Mouse (Mus musculus) layer of hippocampus, postnatal 14 days (tissue): ENCODE data around the gene Armc5. TPM values are rescaled to one million over a fixed set of nuclear protein-coding genes. Genes with fewer than 3 reads are reported as not detected.

Source experiments
- DNase-seq, 2 experiments: peaks; one replicate each; pipeline ENCODE4 v3.0.0; 2021 to 2022; ENCODE audit warnings: low spot score in 2 of 2, mixed read lengths in 1 of 2
- long read RNA-seq, 2 experiments: library from polyadenylated mRNA; stranded (forward); transcript quantifications; one replicate each; pipeline ENCODE4 v2.0.0; 2021
- total RNA-seq, 2 experiments: library from RNA; stranded (reverse); gene quantifications; 2 replicates each; pipeline ENCODE4 v1.2.3; 2021

The Armc5 gene
- total RNA-seq: 10 to 100 TPM; 10.5 to 13.7 TPM
- long read RNA-seq, experiment 1, transcript Armc5-201 (6 exons, 3,834 nt): major isoform, 10 of 14 reads
- long read RNA-seq, experiment 1, partial matches to known transcripts: 1 of 14 reads
- long read RNA-seq, experiment 1, other reads (novel, unspliced or antisense): 3 of 14 reads
- long read RNA-seq, experiment 2, transcript Armc5-201 (6 exons, 3,834 nt): major isoform, 7 of 15 reads
- long read RNA-seq, experiment 2, partial matches to known transcripts: 2 of 15 reads
- long read RNA-seq, experiment 2, other reads (novel, unspliced or antisense): 6 of 15 reads

DNA sequence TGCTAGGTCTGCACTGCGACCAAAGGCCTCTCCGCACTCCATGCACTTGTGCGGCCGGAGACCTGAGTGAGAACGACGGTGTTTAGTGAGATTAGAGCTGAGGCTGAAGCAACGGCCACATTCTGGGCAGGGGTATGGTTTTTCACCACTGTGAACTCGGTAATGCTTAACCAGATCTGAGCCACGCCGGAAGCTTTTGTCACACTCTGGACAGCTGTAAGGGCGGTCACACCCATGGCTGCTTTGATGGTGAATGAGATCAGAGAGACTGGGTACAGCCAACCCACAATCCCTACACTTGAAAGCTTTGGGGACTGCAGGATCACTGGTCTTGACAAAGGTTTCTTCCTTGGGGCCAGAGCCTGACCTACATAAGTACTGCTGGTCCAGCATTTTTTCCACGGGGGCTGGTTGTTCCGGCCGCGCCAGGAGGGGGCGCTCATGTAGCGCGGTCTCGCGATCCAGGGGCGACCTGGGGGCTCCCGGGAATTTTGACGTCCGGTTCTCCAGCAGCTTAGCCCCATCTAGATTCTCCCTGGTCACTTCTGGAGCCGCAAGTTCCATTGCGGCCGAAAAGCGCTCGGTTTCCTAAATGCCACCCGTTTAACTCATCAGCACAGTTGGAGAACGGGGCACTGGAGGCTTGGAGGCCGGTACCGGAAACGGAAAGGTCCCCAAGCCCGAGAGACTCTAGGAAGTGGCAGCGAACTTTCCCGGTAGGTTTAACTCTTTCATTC, at the start of gene Armc5:
Armc5 (plus strand) TSS at position 487 of the 737 bp plus-strand sequence.
- DNase-seq: peak; percentile 85 to 87

DNA sequence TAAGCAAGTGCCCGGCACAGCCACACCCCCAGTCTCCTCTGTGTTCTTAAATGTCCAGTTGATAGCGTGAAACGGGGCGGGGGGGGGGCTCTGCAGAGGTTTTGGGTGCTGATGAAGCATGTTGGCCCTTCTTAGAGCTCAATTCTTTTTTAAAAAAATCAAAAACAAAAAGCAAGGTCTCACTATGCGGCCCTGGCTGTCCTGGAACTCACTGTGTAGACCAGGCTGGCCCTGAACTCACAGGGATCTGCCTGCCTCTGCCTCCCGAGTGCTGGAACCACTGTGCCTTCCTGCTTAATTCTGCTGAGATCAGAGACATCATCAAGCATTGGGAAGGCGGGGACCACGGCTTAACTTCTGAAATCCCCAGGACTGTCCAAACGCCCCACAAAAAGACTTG, 35.5 kb upstream of the Armc5 start:
- no peak for DNase-seq

DNA sequence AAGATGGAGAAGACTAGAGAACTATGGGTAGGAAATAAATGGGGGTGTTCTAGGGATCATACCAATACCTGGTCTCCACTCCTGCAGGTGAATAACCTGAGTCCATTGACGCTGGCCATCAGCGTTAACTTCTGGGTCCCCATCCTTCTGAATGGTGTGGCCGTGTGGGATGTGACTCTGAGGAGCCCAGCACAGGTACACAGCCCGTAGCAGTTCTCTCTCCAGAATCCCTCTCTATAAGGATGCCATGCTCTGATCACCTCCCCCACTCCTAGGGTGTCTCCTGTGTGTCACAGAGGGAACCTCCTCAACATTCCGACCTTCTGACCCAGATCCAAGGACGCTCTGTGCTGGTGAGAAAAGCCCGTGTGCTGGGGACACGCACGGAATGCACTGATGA, 34.1 kb upstream of the Armc5 start:
- DNase-seq: no peak

DNA sequence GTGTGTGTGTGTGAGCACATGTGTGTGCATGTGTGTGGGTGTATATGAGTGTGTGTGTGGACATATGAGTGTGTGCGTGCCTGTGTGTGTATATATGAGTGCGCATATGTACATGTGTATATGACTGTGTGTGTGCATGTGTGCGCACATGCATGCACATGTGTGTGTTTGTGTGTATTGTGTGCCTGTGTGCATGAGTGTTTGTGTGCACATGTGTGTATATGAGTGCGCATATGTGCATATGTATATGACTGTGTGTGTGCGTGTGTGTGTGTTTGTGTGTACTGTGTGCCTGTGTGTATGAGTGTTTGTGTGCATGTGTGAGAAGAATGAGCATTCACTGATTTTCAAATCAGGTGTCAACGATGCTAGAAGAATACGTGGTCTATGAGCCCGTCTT, 33.0 kb upstream of the Armc5 start:
- no peak for DNase-seq

DNA sequence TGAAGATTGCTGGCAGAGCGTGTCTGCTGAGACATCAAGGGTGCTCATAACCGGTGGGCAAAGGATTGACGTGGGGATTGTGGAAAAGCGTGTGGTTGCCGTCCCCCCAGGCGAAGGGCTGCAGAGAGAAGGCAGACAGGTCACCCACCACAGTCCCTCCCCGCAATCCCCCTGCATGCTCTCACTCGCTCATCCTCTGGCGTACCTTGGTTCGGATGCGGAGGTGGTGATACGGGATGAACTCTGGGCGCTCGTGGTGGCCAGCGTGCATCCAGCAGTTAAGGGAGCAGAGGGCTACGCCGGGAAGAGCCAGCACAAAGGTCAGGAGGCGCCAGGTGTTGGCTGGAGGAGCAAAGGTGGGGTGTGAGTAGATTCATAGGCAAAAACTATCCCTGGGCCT, 31.4 kb upstream of the Armc5 start:
- DNase-seq: no peak

DNA sequence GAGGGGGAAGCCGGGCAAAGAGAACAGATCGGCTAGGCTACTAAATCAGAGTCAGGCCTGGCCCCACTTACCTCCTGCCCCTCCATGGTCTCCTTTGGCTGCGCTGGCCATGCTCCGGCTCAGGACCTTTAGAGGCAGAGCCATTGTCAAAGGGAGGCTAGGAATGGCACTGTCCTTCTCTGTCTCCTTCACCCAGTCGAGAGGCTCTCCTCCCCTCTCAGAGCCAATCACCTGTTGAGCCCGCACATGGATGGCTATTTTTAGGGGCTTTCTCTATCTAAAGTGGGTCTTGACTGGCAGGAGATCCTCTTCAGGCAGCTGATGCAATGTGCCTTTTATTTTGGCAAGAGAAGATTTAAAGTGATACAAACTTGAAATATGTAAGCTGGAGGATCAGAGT, 31.0 kb upstream of the Armc5 start, which contains the start of gene Cox6a2:
Cox6a2 (minus strand) TSS at position 236 of the 400 bp plus-strand sequence.
- DNase-seq: no peak

DNA sequence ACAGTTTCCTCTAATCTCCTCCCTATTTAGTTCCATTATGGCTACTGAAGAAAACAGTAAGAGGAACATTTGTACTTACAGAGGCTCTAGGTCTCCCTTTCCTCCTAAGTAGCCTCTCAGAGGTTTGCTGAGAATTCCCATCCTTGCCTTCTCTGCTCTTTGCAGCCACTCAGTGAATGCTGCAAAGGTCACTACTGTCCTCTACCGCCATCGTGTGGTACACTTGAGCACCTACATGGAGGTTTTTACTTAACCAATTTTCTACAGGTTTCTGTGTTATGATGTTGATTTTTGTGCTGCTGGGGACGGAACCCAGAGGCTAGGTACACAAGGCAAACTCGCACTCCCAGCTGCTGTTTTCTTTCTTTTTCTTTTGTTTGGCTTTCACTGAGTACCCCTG, 29.0 kb upstream of the Armc5 start:
- DNase-seq: peak; percentile 32 to 65

DNA sequence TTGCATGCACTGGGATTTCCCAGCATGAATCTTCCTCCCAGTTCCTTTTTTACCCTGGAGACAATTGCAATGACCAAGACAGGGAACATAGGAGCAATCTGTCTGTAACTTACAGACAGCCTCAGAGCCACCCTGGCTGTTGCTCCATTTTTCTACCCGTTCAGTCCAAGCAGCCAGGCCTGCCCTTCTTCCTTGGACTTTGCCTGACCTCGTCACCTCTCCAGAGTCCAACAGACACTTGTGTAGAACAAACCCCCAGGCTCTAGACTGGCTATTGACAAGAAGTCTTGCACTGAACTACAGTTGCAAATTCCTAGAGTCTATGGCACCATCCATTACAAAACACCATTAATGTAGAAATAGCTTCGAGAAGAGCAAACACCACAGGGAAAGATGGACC, 27.3 kb upstream of the Armc5 start:
- no peak for DNase-seq

DNA sequence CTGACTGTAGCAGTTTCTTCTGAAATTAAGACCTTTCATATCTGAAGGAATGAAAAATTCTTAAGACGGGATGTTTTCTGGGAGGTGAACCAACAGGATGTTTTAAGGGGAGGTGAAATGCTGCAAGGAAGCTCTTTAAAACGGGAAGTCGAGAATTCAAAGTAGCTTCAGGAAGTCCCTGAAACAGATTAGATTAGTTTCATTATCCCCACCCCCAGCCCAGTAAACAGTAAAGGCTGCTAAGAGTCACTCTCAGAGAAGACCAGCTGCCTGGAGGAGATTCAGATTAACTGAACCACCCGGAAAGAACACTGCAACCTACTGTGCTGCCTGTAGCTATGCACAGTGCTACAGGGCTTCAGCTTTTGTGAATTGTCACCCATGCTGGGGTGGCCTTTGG, 17.2 kb upstream of the Armc5 start:
- DNase-seq: no peak

DNA sequence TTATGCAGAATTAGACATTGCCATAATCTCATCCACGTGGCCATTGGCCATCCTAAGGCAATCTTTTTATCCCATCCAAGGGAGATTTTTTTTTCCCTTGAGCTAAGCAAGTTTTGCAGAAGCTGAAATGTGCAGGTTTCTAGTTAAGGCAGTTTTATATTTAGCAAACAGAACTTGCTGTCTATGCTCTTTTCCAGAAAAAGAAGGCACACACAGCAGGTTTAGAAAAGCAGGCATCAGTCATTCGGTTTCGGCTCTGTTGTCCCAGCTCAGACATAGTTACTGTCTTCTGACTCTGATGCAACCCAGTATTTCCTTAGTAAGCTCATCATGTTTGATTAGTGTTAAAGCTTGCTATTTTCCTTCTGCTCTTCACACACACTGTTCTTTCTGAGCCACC, 16.2 kb upstream of the Armc5 start:
- DNase-seq: no peak

DNA sequence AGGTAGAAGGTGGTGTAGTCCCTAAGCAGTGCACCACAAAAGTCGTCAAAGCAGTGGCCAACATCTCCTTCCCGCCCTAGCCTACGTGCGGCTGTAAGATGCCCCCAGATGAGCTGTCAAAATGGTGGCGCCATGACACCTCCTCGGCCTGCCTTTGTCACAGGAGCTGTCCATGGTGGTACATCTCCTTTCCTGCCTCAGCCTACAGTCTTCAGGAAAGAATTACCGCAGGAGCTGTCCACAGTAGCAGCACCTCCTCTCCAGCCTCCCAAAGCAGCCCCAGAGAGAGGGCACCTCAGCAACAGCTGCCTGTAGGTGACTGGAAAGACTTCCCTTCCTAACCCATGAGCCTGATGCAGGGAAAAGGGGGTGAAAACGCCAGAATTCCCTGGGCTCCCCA, 5.4 kb upstream of the Armc5 start:
- DNase-seq: no peak

DNA sequence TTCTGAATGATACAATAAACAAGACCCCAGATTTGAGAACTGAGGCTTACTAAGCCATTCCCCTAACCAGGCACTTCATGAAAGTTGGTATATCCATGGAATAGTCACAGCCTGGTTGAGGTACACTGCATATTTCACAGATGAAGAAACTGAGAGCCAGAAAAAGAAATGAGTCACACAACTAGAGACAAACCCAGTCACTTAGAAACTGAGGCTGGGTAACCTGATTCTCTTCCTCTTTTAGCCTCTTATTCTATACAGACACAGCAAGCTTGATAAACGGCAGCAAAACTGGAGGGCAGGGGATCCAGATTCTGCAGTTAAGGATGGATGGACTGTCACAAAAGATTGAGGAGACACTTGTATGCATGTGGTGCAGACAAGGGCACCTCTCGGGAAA, 2.3 kb upstream of the Armc5 start:
- DNase-seq: no peak

DNA sequence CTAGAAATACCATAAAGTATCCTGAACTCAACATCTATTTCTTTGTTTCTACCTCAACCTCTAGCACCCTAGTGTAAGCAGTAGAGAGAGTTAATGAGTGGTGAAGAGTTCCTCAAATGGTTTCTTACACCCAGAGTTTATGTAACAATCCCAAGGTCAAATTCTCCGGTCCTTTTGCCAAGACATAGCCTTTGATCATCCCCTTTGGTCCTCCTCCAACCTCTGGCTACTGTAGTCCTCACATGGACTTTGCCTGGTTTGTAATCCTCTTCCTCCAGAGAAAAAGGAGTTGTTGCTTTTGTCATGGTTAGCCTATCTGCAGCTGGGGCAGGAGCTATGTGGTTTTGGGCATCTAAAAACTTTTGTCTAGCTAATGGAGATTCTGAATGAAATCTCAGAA, 1.7 kb upstream of the Armc5 start:
- DNase-seq: no peak

DNA sequence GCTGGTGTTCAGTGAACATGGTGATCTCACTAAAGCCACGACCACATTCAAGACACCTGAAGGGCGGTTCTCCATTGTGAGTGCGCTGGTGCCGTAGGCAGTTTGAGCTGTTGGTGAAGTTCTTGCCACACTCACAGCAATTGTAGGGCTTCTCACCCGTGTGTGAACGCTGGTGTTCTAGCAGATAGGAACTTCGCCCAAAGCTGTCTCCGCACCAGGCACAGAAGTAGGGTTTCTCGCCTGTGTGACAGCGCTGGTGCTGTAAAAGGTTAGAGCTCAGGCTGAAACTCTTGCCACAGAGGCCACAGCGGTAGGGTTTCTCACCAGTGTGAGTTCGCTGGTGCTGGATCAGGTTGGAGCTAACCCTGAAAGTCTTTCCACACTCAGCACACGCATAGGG, 716 bp upstream of the Armc5 start:
- no peak for DNase-seq

DNA sequence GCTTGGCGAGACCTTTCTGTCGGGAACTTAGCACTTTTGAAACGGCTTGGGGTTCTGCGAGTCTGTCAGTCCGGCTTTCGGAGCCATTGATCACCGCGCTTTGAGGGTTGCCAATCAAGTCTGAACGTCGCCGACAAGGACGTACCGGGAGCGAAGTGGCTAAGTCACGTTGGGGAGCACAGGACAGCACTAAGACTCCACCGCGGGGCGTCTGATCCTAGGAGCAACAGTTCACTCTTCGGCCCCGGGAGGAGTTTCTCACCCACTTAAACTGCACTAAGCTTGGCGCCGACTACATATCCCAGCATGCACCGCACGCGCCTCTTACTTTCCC, 418 bp downstream of the Armc5 start:
- DNase-seq: no peak

DNA sequence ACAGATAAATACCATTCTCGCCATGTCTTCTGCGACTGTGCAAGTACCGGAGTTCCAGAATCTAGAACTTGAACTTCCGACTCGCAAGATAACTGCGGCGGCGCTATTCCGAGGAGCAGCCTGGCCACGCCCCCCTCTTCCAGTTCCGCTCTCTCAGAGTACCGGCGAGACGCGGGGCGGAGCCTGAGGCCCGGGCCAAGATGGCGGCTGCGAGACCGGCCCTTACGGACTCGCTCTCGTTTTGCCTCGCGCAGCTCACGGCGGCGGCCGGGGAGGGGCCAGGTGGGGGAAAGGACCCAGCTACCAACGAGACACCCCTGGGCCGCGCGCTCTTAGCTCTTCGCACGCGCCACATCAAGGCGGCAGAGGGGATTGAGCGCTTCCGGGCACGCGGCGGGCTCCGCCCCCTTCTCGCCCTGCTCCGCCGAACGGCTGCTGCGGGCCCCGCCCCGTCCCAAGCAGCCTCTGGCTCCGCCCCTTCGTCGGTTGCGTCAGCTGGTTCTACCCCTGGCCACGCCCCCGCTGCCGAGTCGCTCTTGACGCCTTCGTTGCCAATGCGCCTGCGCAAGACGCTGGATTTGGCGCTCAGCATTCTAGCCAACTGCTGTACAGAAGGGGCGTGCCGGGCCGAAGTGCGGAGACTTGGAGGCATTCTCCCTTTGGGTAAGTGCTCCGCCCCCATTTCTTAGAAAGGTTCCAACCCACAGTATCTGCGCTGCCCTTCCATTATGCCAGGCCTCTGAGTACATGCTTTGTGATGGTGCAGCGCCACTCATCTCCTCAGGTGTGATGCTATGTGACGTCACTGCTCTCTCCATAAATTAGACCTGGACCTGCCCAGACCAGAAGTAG, 1.0 kb downstream of the Armc5 start, which contains the start of gene 9130023H24Rik:
9130023H24Rik (minus strand) TSS at position 105 of the 852 bp plus-strand sequence.
- DNase-seq: peak; percentile 99 to 100

DNA sequence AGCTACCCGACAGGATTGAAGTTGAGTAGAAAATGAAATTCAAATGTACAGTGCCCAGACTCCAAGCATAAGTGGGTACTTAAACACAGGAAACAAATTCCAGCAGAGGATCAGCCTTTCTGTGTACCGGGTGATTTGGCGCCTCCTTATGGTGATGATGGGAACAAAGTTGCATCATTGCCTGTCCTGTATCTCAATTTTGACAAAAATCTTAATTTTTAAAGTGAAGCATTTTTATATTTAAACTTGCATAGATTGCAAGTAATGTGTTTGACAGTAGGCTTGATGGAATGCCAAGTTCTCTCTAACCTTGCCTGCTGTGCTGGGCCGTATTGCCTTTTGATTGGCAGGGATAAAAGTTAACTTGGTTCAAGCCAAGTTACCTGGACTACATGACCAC, 1.8 kb downstream of the Armc5 start:
- no peak for DNase-seq

DNA sequence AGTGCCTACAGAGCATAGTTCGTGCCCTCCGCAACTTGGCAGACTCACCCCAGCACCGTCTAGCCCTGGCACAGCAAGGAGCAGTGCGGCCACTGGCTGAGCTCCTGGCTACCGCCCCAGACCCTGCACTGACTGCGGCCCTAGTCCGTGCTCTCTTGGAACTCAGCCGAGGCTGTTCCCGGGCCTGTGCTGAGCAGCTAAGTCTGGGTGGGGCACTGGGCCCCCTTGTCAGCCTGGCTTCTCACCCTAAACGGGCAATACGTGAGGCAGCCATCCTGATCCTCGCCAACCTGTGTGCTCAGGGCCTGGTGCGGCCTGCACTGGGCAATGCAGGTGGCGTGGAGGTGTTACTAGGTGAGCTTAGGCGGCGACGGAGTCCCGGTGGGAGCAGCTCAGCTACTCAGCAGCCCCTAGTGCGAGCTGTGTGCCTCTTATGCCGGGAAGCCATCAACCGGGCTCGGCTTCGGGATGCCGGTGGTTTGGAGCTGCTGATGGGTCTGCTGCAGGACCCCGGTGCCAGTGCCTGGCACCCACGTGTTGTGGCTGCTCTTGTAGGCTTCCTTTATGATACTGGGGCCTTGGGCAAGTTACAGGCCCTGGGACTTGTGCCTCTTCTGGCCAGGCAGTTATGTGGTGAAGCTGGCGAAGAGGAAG, 3.1 kb downstream of the Armc5 start:
- no peak for DNase-seq

DNA sequence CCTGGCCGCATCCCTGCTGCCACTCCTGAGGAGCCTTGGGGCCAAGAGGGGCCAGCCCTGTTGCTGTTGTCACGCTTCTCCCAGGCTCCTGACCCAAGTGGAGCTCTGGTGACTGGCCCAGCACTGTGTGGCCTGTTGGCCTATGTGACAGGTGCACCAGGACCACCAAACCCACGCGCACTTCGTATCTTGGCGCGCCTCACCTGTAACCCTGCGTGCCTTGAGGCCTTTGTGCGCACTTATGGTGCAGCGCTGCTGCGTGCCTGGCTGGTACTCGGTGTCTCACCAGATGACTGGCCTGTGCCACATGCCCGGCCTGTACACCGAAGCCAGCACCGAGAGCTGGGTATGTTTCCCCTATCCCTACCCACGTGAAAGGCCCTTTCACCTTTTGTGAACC, 5.2 kb downstream of the Armc5 start:
- DNase-seq: no peak

DNA sequence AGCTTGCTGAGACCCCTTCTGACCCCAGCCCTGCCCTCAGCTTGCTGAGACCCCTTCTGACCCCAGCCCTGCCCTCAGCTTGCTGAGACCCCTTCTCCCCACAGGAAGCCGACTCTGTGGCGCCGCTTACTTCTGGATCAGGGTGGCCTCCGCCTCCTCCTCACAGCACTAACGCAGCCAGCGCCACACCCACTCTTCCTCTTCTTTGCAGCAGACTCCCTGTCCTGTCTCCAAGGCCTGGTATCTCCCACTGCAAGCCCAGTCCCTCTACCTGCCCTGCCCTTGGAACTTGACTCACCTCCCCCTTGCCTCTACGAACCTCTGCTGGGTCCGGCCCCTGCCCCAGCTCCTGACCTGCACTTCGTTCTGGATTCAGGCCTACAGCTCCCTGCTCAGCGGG, 6.8 kb downstream of the Armc5 start:
- no peak for DNase-seq

DNA sequence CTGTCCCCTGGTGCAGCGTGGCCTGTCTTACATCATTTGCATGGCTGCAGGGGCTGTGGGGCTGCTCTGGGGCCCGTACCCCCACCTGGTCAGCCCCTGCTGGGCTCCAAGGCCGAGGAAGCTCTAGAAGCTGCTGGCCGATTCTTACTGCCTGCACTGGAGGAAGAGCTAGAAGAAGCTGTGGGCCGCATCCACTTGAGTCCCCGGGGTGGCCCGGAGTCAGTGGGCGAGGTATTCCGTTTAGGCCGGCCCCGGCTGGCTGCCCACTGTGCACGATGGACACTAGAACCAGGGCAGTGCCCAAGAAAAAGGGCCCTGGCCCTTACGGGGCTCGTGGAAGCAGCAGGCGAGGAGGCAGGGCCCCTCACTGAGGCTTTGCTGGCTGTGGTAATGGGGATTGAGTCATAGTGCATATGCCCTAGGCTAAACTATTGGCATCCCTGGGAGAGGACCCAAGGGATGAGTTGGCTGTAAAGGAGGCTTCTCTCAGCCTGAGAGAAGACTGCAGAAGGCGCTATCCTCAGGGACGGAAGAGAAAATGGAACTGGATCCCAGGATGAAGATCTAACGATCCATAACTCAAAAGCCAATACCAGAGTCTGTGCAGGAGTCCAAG, 7.4 kb downstream of the Armc5 start:
- no peak for DNase-seq
